Mouse (Mus musculus) lung, embryonic 16.5 days (tissue): Measurements from ENCODE around the gene Slc25a17. TPM values are rescaled to one million over a fixed set of nuclear protein-coding genes. Genes with fewer than 3 reads are reported as not detected.
A peak's percentile ranks its signal among the peaks of the same experiment; 100 is the strongest.

ENCODE experiments used
- ATAC-seq: fragments of 200-750 bp; cut with Nextera tagmentation; 2 replicates; pipeline ENCODE4 v1.8.0; 2017; ENCODE audit warnings: low read depth, mild to moderate bottlenecking, moderate library complexity
- H3K27ac ChIP-seq: fragments of 300-500 bp; sonication (generic); 2 replicates; pipeline ENCODE4 v1.5.1; 2014; ENCODE audit warnings: mild to moderate bottlenecking, control low read depth, low read length
- H3K27me3 ChIP-seq: fragments of 300-500 bp; sonication (generic); 2 replicates; pipeline ENCODE4 v1.6.1; 2014; ENCODE audit warnings: low read depth, low read length, mixed read lengths; ENCODE audit not compliant: control insufficient read depth, insufficient read depth
- H3K36me3 ChIP-seq: fragments of 300-500 bp; sonication (generic); 2 replicates; pipeline ENCODE4 v1.6.1; 2014; ENCODE audit warnings: low read length; ENCODE audit not compliant: control insufficient read depth, insufficient read depth
- H3K4me1 ChIP-seq: fragments of 300-500 bp; sonication (generic); replicated peaks from 2 replicates; pipeline ENCODE4 v1.6.1; 2014; ENCODE audit warnings: low read length, mixed read lengths; ENCODE audit not compliant: control insufficient read depth, insufficient read depth
- H3K4me2 ChIP-seq: fragments of 300-500 bp; sonication (generic); 2 replicates; pipeline ENCODE4 v1.6.1; 2014; ENCODE audit warnings: low read depth, low read length, control low read depth
- H3K4me3 ChIP-seq: fragments of 300-500 bp; sonication (generic); 2 replicates; pipeline ENCODE4 v1.5.1; 2014; ENCODE audit warnings: mild to moderate bottlenecking, low read length, control low read depth
- H3K9ac ChIP-seq: fragments of 300-500 bp; sonication (generic); 2 replicates; pipeline ENCODE4 v1.6.1; 2014; ENCODE audit warnings: low read length, control low read depth
- H3K9me3 ChIP-seq: fragments of 300-500 bp; sonication (generic); 2 replicates; pipeline ENCODE4 v1.6.1; 2016; ENCODE audit warnings: low read length; ENCODE audit not compliant: control insufficient read depth
- WGBS: fragments of 180-500 bp; shearing (Covaris S2); extraction: QIAGEN DNeasy Blood & Tissue Kit; methylation state at CpG from one replicate; pipeline ENCODE4 v1.1.7; 2014; 5-methylcytosine and 5-hydroxymethylcytosine counted together
- polyA plus RNA-seq: library from polyadenylated mRNA; unstranded; fragments of >200 nt; fragmentation: Nextera tagmentation; extraction: Ambion mirVana; gene quantifications from 2 replicates; pipeline ENCODE4 v1.2.1, GENCODE M21; 2015

The Slc25a17 gene
- polyA plus RNA-seq, 1 experiment from 2014 or later = 111 TPM

- peak overlapping the region; percentile 73 for H3K4me3 ChIP-seq
- WGBS = 24% methylated on average over 6 of the region's 6 CpGs
- peaks cover 19% of the 10 kb centered on the region for H3K36me3 ChIP-seq
- H3K4me2 ChIP-seq = peak overlapping the region; percentile 87
- H3K9ac ChIP-seq = peak overlapping the region; percentile 61
- H3K27ac ChIP-seq = peak overlapping the region; percentile 77
- H3K4me1 ChIP-seq = peaks cover 21% of the 10 kb centered on the region
- H3K27me3 ChIP-seq = no peaks in the 10 kb centered on the region
- peak; percentile 67 for ATAC-seq
- H3K9me3 ChIP-seq = no peaks in the 10 kb centered on the region
Observed at GRCm38 (mm10) chr15:81361022-81361404, 401 bp upstream of the Slc25a17 start.

- Histone ChIP-seq H3K4me3 (no peak overlapping the region), H3K9me3 (no peaks in the 10 kb centered on the region), H3K4me1 (peaks cover 21% of the 10 kb centered on the region), H3K36me3 (peaks cover 10% of the 10 kb centered on the region; the same call in 1 of the 2 replicates), H3K9ac (no peak overlapping the region), H3K27ac (no peak overlapping the region), H3K4me2 (peak overlapping the region; percentile 87), H3K27me3 (no peaks in the 10 kb centered on the region)
- no peak for ATAC-seq
- WGBS = 86% methylated on average over 5 of the region's 5 CpGs
Observed at GRCm38 (mm10) chr15:81359421-81359820, 1.2 kb downstream of the Slc25a17 start.

GRCm38 (mm10) chr15:81358943-81359342, 1.7 kb downstream of the Slc25a17 start:
- H3K4me2 ChIP-seq = no peak overlapping the region
- H3K4me3 ChIP-seq = no peak overlapping the region
- no peak overlapping the region for H3K27ac ChIP-seq
- H3K27me3 ChIP-seq = no peaks in the 10 kb centered on the region
- H3K36me3 ChIP-seq = peaks cover 9% of the 10 kb centered on the region; the same call in 1 of the 2 replicates
- peaks cover 21% of the 10 kb centered on the region for H3K4me1 ChIP-seq
- ATAC-seq = no peak
- no peaks in the 10 kb centered on the region for H3K9me3 ChIP-seq
- 69% methylated on average over 3 of the region's 3 CpGs for WGBS
- no peak overlapping the region for H3K9ac ChIP-seq

GRCm38 (mm10) chr15:81356946-81357345, 3.7 kb downstream of the Slc25a17 start:
- Histone ChIP-seq H3K36me3 (no peaks in the 10 kb centered on the region), H3K4me2 (no peak overlapping the region), H3K4me3 (no peak overlapping the region), H3K9ac (no peak overlapping the region), H3K4me1 (peaks cover 21% of the 10 kb centered on the region), H3K27ac (no peak overlapping the region), H3K27me3 (no peaks in the 10 kb centered on the region), H3K9me3 (no peaks in the 10 kb centered on the region)
- no peak for ATAC-seq
- 38% methylated on average over 5 of the region's 5 CpGs for WGBS

GRCm38 (mm10) chr15:81355146-81355761, 5.4 kb downstream of the Slc25a17 start:
- ATAC-seq = no peak
- no peaks in the 10 kb centered on the region for H3K27me3 ChIP-seq
- H3K27ac ChIP-seq = no peak overlapping the region
- H3K9ac ChIP-seq = no peak overlapping the region
- no peaks in the 10 kb centered on the region for H3K36me3 ChIP-seq
- peaks cover 16% of the 10 kb centered on the region for H3K4me1 ChIP-seq
- no peak overlapping the region for H3K4me2 ChIP-seq
- no peak overlapping the region for H3K4me3 ChIP-seq
- H3K9me3 ChIP-seq = no peaks in the 10 kb centered on the region
- WGBS = 56% methylated on average over 3 of the region's 3 CpGs

- no peaks in the 10 kb centered on the region for H3K4me1 ChIP-seq
- H3K27ac ChIP-seq = no peak overlapping the region
- H3K9me3 ChIP-seq = no peaks in the 10 kb centered on the region
- no peaks in the 10 kb centered on the region for H3K36me3 ChIP-seq
- 48% methylated on average over 1 of the region's 1 CpGs for WGBS
- H3K27me3 ChIP-seq = no peaks in the 10 kb centered on the region
- H3K9ac ChIP-seq = no peak overlapping the region
- no peak overlapping the region for H3K4me2 ChIP-seq
- H3K4me3 ChIP-seq = no peak overlapping the region
- ATAC-seq = no peak
Observed at GRCm38 (mm10) chr15:81352638-81353037, 8.0 kb downstream of the Slc25a17 start.

GRCm38 (mm10) chr15:81350401-81350800, 10.2 kb downstream of the Slc25a17 start:
- Histone ChIP-seq H3K4me2 (no peak overlapping the region), H3K9me3 (no peaks in the 10 kb centered on the region), H3K27me3 (no peaks in the 10 kb centered on the region), H3K4me3 (no peak overlapping the region), H3K9ac (no peak overlapping the region), H3K36me3 (no peaks in the 10 kb centered on the region), H3K4me1 (no peaks in the 10 kb centered on the region), H3K27ac (no peak overlapping the region)
- ATAC-seq = no peak
- WGBS = 30% methylated on average over 1 of the region's 1 CpGs

GRCm38 (mm10) chr15:81348366-81348765, 12.2 kb downstream of the Slc25a17 start:
- Histone ChIP-seq H3K9me3 (no peaks in the 10 kb centered on the region), H3K36me3 (no peaks in the 10 kb centered on the region; the same call in 1 of the 2 replicates), H3K4me3 (no peak overlapping the region), H3K27ac (no peak overlapping the region), H3K4me2 (no peak overlapping the region), H3K27me3 (no peaks in the 10 kb centered on the region), H3K9ac (no peak overlapping the region), H3K4me1 (no peaks in the 10 kb centered on the region)
- WGBS = 29% methylated on average over 2 of the region's 2 CpGs
- ATAC-seq = no peak

- Histone ChIP-seq H3K4me2 (no peak overlapping the region), H3K9me3 (no peaks in the 10 kb centered on the region), H3K27ac (no peak overlapping the region), H3K36me3 (no peaks in the 10 kb centered on the region; the same call in 1 of the 2 replicates), H3K4me1 (no peaks in the 10 kb centered on the region), H3K27me3 (no peaks in the 10 kb centered on the region), H3K4me3 (no peak overlapping the region), H3K9ac (no peak overlapping the region)
- WGBS = 91% methylated on average over 2 of the region's 2 CpGs
- ATAC-seq = no peak
Observed at GRCm38 (mm10) chr15:81347466-81347865, 13.1 kb downstream of the Slc25a17 start.
